Mouse (Mus musculus) ES-Bruce4 (cell line): Measurements from ENCODE around the gene Tmem246.

ENCODE experiments used
- CTCF ChIP-seq: IDR thresholded peaks from one replicate; pipeline ENCODE4 v1.8.1; 2011; ENCODE audit warnings: low read depth, low read length
- EP300 ChIP-seq: IDR thresholded peaks from 2 replicates; pipeline ENCODE4 v1.6.1; 2011; ENCODE audit warnings: low read depth, low read length; ENCODE audit not compliant: insufficient read depth
- POLR2A ChIP-seq: IDR thresholded peaks from one replicate; pipeline ENCODE4 v1.8.1; 2011; ENCODE audit warnings: low read length; ENCODE audit not compliant: insufficient read depth

- TF ChIP-seq POLR2A (no peak), CTCF (no peak), EP300 (no peak)
These were observed 7.8 kb upstream of the Tmem246 start for GRCm38 (mm10) chr4:49605459-49605858.
